Mouse (Mus musculus) heart, postnatal 0 days (tissue): Measurements from ENCODE around the gene Rictor.

Experiments used
- CTCF ChIP-seq: IDR thresholded peaks from 2 replicates; pipeline ENCODE4 v1.5.1; 2016; ENCODE audit warnings: antibody characterized with exemption, control low read depth, low read depth
- EP300 ChIP-seq: IDR thresholded peaks from 2 replicates; pipeline ENCODE4 v1.6.1; 2016; ENCODE audit warnings: antibody characterized with exemption, low read depth

GRCm38 (mm10) chr15:6726130-6726808 is 18.1 kb downstream of the Rictor start:
- TF ChIP-seq EP300 (no peak), CTCF (no peak)
